Mouse (Mus musculus): Measurements from ENCODE around the gene Fam47e.
A peak's percentile ranks its signal among the peaks of the same experiment; 100 is the strongest.

GRCm38 (mm10) chr5:92505402-92505865 lies 49.4 kb upstream of the Fam47e start:
- peak; percentile 89 for TF ChIP-seq CTCF (IDR thresholded peaks at IDR 0.05)
- no peak for TF ChIP-seq EP300 (IDR thresholded peaks at IDR 0.05)
